Mouse (Mus musculus) embryonic facial prominence, embryonic 13.5 days (tissue): Measurements from ENCODE around the gene Bud23. TPM values are rescaled to one million over a fixed set of nuclear protein-coding genes. Genes with fewer than 3 reads are reported as not detected.
"Not testable (repeated sequence)": the region's sequence is repeated elsewhere in the genome, so short reads cannot be mapped to it uniquely, and the experiment has no call there.

Experiments used
- ATAC-seq: fragments of 200-750 bp; cut with Nextera tagmentation; 2 replicates; pipeline ENCODE4 v1.8.0; 2017; ENCODE audit warnings: low read depth; ENCODE audit not compliant: insufficient number of reproducible peaks, insufficient read depth, low FRiP score, low TSS enrichment
- H3K27ac ChIP-seq: fragments of 300-500 bp; sonication (generic); 2 replicates; pipeline ENCODE4 v1.5.1; 2015; ENCODE audit warnings: moderate library complexity, mild to moderate bottlenecking, inconsistent platforms
- H3K27me3 ChIP-seq: fragments of 300-500 bp; sonication (generic); 2 replicates; pipeline ENCODE4 v1.6.1; 2015; ENCODE audit warnings: mild to moderate bottlenecking, inconsistent platforms
- H3K36me3 ChIP-seq: fragments of 300-500 bp; sonication (generic); 2 replicates; pipeline ENCODE4 v1.6.1; 2015; ENCODE audit warnings: mild to moderate bottlenecking, inconsistent platforms
- H3K4me1 ChIP-seq: fragments of 300-500 bp; sonication (generic); 2 replicates; pipeline ENCODE4 v1.6.1; 2015; ENCODE audit warnings: inconsistent platforms
- H3K4me2 ChIP-seq: fragments of 300-500 bp; sonication (generic); 2 replicates; pipeline ENCODE4 v1.6.1; 2015; ENCODE audit warnings: moderate library complexity, mild to moderate bottlenecking, inconsistent platforms
- H3K4me3 ChIP-seq: fragments of 300-500 bp; sonication (generic); 2 replicates; pipeline ENCODE4 v1.5.1; 2015; ENCODE audit warnings: mild to moderate bottlenecking, inconsistent platforms
- H3K9ac ChIP-seq: fragments of 300-500 bp; sonication (generic); 2 replicates; pipeline ENCODE4 v1.6.1; 2015; ENCODE audit warnings: mild to moderate bottlenecking, inconsistent platforms
- H3K9me3 ChIP-seq: fragments of 300-500 bp; sonication (generic); 2 replicates; pipeline ENCODE4 v1.6.1; 2016; ENCODE audit warnings: inconsistent platforms
- WGBS: fragments of 180-500 bp; shearing (Covaris S2); methylation state at CpG from one replicate; pipeline ENCODE4 v1.1.7; 2015; ENCODE audit warnings: mixed read lengths; 5-methylcytosine and 5-hydroxymethylcytosine counted together
- polyA plus RNA-seq: library from polyadenylated mRNA; unstranded; fragments of >200 nt; fragmentation: Nextera tagmentation; extraction: Ambion mirVana; gene quantifications from 2 replicates; pipeline ENCODE4 v1.2.1, GENCODE M21; 2015

The Bud23 gene
- polyA plus RNA-seq, 1 experiment from 2014 or later: 147 TPM

GRCm38 (mm10) chr5:135066008-135066407 is 1.2 kb upstream of the Bud23 start:
- H3K36me3 ChIP-seq: peaks cover 48% of the 10 kb centered on the region
- H3K4me2 ChIP-seq: peak overlapping the region; percentile 95; the same call in 1 of the 2 replicates
- H3K9me3 ChIP-seq: no peaks in the 10 kb centered on the region
- ATAC-seq: no peak
- peak overlapping the region; percentile 12 for H3K4me3 ChIP-seq
- H3K27ac ChIP-seq: no peak overlapping the region
- H3K9ac ChIP-seq: 0 out of 2 replicates have a peak overlapping the region, but pooled peaks have one; percentile 11
- H3K27me3 ChIP-seq: no peaks in the 10 kb centered on the region
- 91% methylated on average over 3 of the region's 3 CpGs for WGBS
- H3K4me1 ChIP-seq: peaks cover 22% of the 10 kb centered on the region

- 1% methylated on average over 39 of the region's 40 CpGs for WGBS
- Histone ChIP-seq H3K27ac (no peak overlapping the region), H3K9ac (peak overlapping the region; percentile 90), H3K9me3 (no peaks in the 10 kb centered on the region), H3K4me1 (peaks cover 22% of the 10 kb centered on the region), H3K4me3 (peak overlapping the region; percentile 97), H3K36me3 (peaks cover 59% of the 10 kb centered on the region), H3K4me2 (peak overlapping the region; percentile 95), H3K27me3 (no peaks in the 10 kb centered on the region)
- ATAC-seq: no peak
These were observed 385 bp downstream of the Bud23 start for GRCm38 (mm10) chr5:135064382-135064766.

GRCm38 (mm10) chr5:135063629-135064381 is 954 bp downstream of the Bud23 start, which contains the start of gene Dnajc30:
TSS of gene Dnajc30 (plus strand) at chr5:135064202.
- ATAC-seq: peak; percentile 95
- H3K4me2 ChIP-seq: peak within 1 kb of the TSS; percentile 95
- H3K9me3 ChIP-seq: no peaks in the 10 kb centered on the region
- under 1% methylated on average over 52 of the region's 52 CpGs for WGBS
- peak within 1 kb of the TSS; percentile 97 for H3K4me3 ChIP-seq
- H3K4me1 ChIP-seq: peaks cover 22% of the 10 kb centered on the region
- no peaks in the 10 kb centered on the region for H3K27me3 ChIP-seq
- H3K27ac ChIP-seq: no peak within 1 kb of the TSS
- H3K9ac ChIP-seq: peak within 1 kb of the TSS; percentile 90
- H3K36me3 ChIP-seq: peaks cover 65% of the 10 kb centered on the region

GRCm38 (mm10) chr5:135053356-135053755 is 11.4 kb downstream of the Bud23 start:
- H3K4me3 ChIP-seq: no peak overlapping the region
- WGBS: 90% methylated on average over 12 of the region's 12 CpGs
- H3K4me2 ChIP-seq: no peak overlapping the region
- no peaks in the 10 kb centered on the region for H3K9me3 ChIP-seq
- H3K4me1 ChIP-seq: peaks cover 4% of the 10 kb centered on the region; the same call in 1 of the 2 replicates
- no peak overlapping the region for H3K27ac ChIP-seq
- no peak for ATAC-seq
- H3K9ac ChIP-seq: no peak overlapping the region
- H3K27me3 ChIP-seq: no peaks in the 10 kb centered on the region
- H3K36me3 ChIP-seq: peaks cover 90% of the 10 kb centered on the region

GRCm38 (mm10) chr5:135049268-135049667 is 15.5 kb downstream of the Bud23 start:
- H3K27me3 ChIP-seq, H3K9me3 ChIP-seq, H3K27ac ChIP-seq, H3K4me3 ChIP-seq, ATAC-seq, H3K4me1 ChIP-seq, H3K4me2 ChIP-seq, H3K9ac ChIP-seq: not testable (repeated sequence)
- H3K36me3 ChIP-seq: peaks cover 77% of the 10 kb centered on the region
- 88% methylated on average over 6 of the region's 6 CpGs for WGBS

GRCm38 (mm10) chr5:135048539-135048938 is 16.2 kb downstream of the Bud23 start:
- Histone ChIP-seq H3K4me2 (no peak overlapping the region), H3K36me3 (peaks cover 73% of the 10 kb centered on the region), H3K27me3 (no peaks in the 10 kb centered on the region), H3K4me3 (no peak overlapping the region), H3K27ac (no peak overlapping the region), H3K9ac (no peak overlapping the region), H3K9me3 (no peaks in the 10 kb centered on the region), H3K4me1 (peaks cover 4% of the 10 kb centered on the region; the same call in 1 of the 2 replicates)
- no peak for ATAC-seq
- WGBS: 93% methylated on average over 5 of the region's 5 CpGs

- H3K9ac ChIP-seq: no peak overlapping the region
- no peak overlapping the region for H3K4me3 ChIP-seq
- ATAC-seq: no peak
- peaks cover 65% of the 10 kb centered on the region for H3K36me3 ChIP-seq
- 94% methylated on average over 3 of the region's 3 CpGs for WGBS
- no peaks in the 10 kb centered on the region for H3K9me3 ChIP-seq
- no peak overlapping the region for H3K4me2 ChIP-seq
- no peaks in the 10 kb centered on the region for H3K27me3 ChIP-seq
- peaks cover 11% of the 10 kb centered on the region for H3K4me1 ChIP-seq
- no peak overlapping the region for H3K27ac ChIP-seq
These were observed 20.2 kb downstream of the Bud23 start for GRCm38 (mm10) chr5:135044575-135044974.

GRCm38 (mm10) chr5:135042105-135042788 is 22.5 kb downstream of the Bud23 start:
- Histone ChIP-seq H3K4me3 (no peak overlapping the region), H3K9me3 (no peaks in the 10 kb centered on the region), H3K9ac (0 out of 2 replicates have a peak overlapping the region, but pooled peaks have one; percentile 4), H3K27ac (no peak overlapping the region), H3K36me3 (peaks cover 65% of the 10 kb centered on the region), H3K4me1 (peaks cover 12% of the 10 kb centered on the region), H3K4me2 (no peak overlapping the region), H3K27me3 (no peaks in the 10 kb centered on the region)
- no peak for ATAC-seq
- 34% methylated on average over 20 of the region's 21 CpGs for WGBS

- Histone ChIP-seq H3K36me3 (peaks cover 67% of the 10 kb centered on the region), H3K4me3 (no peak overlapping the region), H3K9ac (no peak overlapping the region), H3K27me3 (no peaks in the 10 kb centered on the region), H3K4me2 (no peak overlapping the region), H3K4me1 (peaks cover 12% of the 10 kb centered on the region), H3K27ac (no peak overlapping the region), H3K9me3 (no peaks in the 10 kb centered on the region)
- ATAC-seq: no peak
- WGBS: 76% methylated on average over 11 of the region's 11 CpGs
These were observed 24.0 kb downstream of the Bud23 start for GRCm38 (mm10) chr5:135040777-135041176.

- Histone ChIP-seq H3K9ac (no peak overlapping the region), H3K4me3 (no peak overlapping the region), H3K27me3 (no peaks in the 10 kb centered on the region), H3K27ac (no peak overlapping the region), H3K36me3 (peaks cover 60% of the 10 kb centered on the region), H3K4me2 (no peak overlapping the region), H3K9me3 (no peaks in the 10 kb centered on the region), H3K4me1 (peaks cover 12% of the 10 kb centered on the region)
- ATAC-seq: no peak
- WGBS: 43% methylated on average over 6 of the region's 6 CpGs
These were observed 24.7 kb downstream of the Bud23 start for GRCm38 (mm10) chr5:135040059-135040458.

GRCm38 (mm10) chr5:135039541-135039940 is 25.2 kb downstream of the Bud23 start:
- WGBS: 76% methylated on average over 9 of the region's 9 CpGs

GRCm38 (mm10) chr5:135037946-135038345 is 26.8 kb downstream of the Bud23 start:
- WGBS: 93% methylated on average over 3 of the region's 3 CpGs
- no peak overlapping the region for H3K4me2 ChIP-seq

More at GRCm38 (mm10) chr5:135039541-135039940, 25.2 kb downstream of the Bud23 start:
- Histone ChIP-seq H3K4me2 (no peak overlapping the region), H3K27ac (no peak overlapping the region), H3K9ac (no peak overlapping the region), H3K36me3 (peaks cover 55% of the 10 kb centered on the region), H3K4me3 (no peak overlapping the region), H3K4me1 (peaks cover 12% of the 10 kb centered on the region), H3K9me3 (no peaks in the 10 kb centered on the region), H3K27me3 (no peaks in the 10 kb centered on the region)
- no peak for ATAC-seq

More at GRCm38 (mm10) chr5:135037946-135038345, 26.8 kb downstream of the Bud23 start:
- peaks cover 12% of the 10 kb centered on the region for H3K4me1 ChIP-seq
- no peak for ATAC-seq
- H3K9ac ChIP-seq: no peak overlapping the region
- no peaks in the 10 kb centered on the region for H3K9me3 ChIP-seq
- H3K27me3 ChIP-seq: no peaks in the 10 kb centered on the region
- no peak overlapping the region for H3K4me3 ChIP-seq
- peaks cover 52% of the 10 kb centered on the region for H3K36me3 ChIP-seq
- no peak overlapping the region for H3K27ac ChIP-seq
